22 mouse cellular contexts compared by ENCODE assay signal in the genomic region with DNA sequence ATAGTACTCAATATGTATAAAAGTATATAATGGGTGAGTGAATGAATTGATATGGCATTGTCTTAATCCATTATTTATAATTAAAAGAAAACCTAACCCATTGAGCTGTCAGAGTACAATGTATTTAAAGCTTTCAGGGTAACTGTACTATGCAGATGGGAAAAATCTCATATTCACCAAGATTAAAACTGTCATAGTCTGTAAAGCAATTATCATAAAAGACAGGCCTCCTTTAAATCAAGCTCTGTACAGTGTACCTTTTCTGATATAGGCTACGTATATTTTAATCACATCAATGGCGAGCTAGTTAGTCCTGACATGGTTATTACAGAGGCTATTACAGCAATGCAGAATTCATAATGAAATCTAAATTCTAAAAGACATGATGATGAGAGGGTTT.
A peak's percentile ranks its signal among the peaks of the same experiment; 100 is the strongest.
DNase-seq lines count a peak whose midpoint lies in the region; ATAC-seq lines count a peak whose summit lies in the region.
"Had no signal": no experiment of that assay in that cellular context is flagged by ENCODE, and none has a peak within 500 bp of the region (broad histone marks: within the 10 kb centered on the region; RNA-seq: fewer than 3 reads in every experiment).

No protein-coding gene starts in this region.

- WGBS in forebrain, embryonic 14.5 days = 78% methylated on average over 2 of the region's 2 CpGs
- WGBS in forebrain, embryonic 11.5 days = 91% methylated on average over 2 of the region's 2 CpGs
- WGBS in hindbrain, embryonic 14.5 days = 65% methylated on average over 2 of the region's 2 CpGs
- 91% methylated on average over 2 of the region's 2 CpGs for WGBS in hindbrain, embryonic 10.5 days

- ATAC-seq in forebrain, embryonic 14.5 days = peak; percentile 52; the same call in 1 of the 2 replicates
- ATAC-seq in forebrain, embryonic 11.5 days (replicated peaks; ENCODE audit: low FRiP score) = no peak
- ATAC-seq in hindbrain, embryonic 14.5 days (ENCODE audit: low FRiP score) = no peak
- ATAC-seq: activated CD4-positive, CD25-positive, alpha-beta regulatory T cell, adult 4 months; hindbrain, embryonic 16.5 days; inflammation-experienced regulatory T-cells, adult 6 months; Patski had no signal

- H3K27ac ChIP-seq in forebrain, embryonic 14.5 days (ENCODE audit: low read depth, low read length) = no peak overlapping the region
- H3K27ac ChIP-seq in forebrain, embryonic 11.5 days (ENCODE audit: low read depth, low read length) = no peak overlapping the region
- H3K27ac ChIP-seq in hindbrain, embryonic 14.5 days = no peak overlapping the region
- H3K27ac ChIP-seq in hindbrain, embryonic 10.5 days = no peak overlapping the region
- H3K27ac ChIP-seq: embryonic facial prominence, embryonic 13.5 days; heart, embryonic 10.5 days had no signal

- no peaks in the 10 kb centered on the region for H3K9me3 ChIP-seq in forebrain, embryonic 14.5 days (replicated peaks; ENCODE audit: control insufficient read depth, low read length)
- H3K9me3 ChIP-seq in forebrain, embryonic 11.5 days (ENCODE audit: control insufficient read depth, low read length) = no peaks in the 10 kb centered on the region
- H3K9me3 ChIP-seq in hindbrain, embryonic 14.5 days (ENCODE audit: control insufficient read depth, low read length) = no peaks in the 10 kb centered on the region
- no peaks in the 10 kb centered on the region for H3K9me3 ChIP-seq in hindbrain, embryonic 10.5 days
- H3K9me3 ChIP-seq: embryonic facial prominence, embryonic 13.5 days; heart, embryonic 10.5 days had no signal

- peak; percentile 13 for DNase-seq in forebrain, embryonic 14.5 days (ENCODE audit: low spot score)
- no peak for DNase-seq in forebrain, embryonic 11.5 days (ENCODE audit: low spot score)
- DNase-seq in hindbrain, embryonic 14.5 days (ENCODE audit: low spot score) = peak; percentile 38
- no peak for DNase-seq in hindbrain, embryonic 10.5 days (ENCODE audit: low spot score)
- peak; percentile 11 for DNase-seq in retina, postnatal 1 day
- no peak for DNase-seq in retina, embryonic 14.5 days (ENCODE audit: low spot score)
- DNase-seq in right cerebral cortex, postnatal 25 days = no peak
- DNase-seq: adrenal gland, postnatal 14 days; cerebellum, adult 18-20 months; cerebellum, adult 9-11 months; cerebellum, postnatal 36 days; gastrocnemius, postnatal 10 days; heart, adult 18-20 months; heart, postnatal 10 days; heart, postnatal 4 days had no signal

- H3K4me2 ChIP-seq in forebrain, embryonic 14.5 days (ENCODE audit: low read length) = no peak overlapping the region
- no peak overlapping the region for H3K4me2 ChIP-seq in forebrain, embryonic 11.5 days (ENCODE audit: low read depth, low read length, severe bottlenecking)
- no peak overlapping the region for H3K4me2 ChIP-seq in hindbrain, embryonic 14.5 days (replicated peaks)
- H3K4me2 ChIP-seq: embryonic facial prominence, embryonic 13.5 days had no signal

- no peaks in the 10 kb centered on the region for H3K27me3 ChIP-seq in forebrain, embryonic 14.5 days (replicated peaks; ENCODE audit: control insufficient read depth, insufficient read depth, low read length)
- no peaks in the 10 kb centered on the region for H3K27me3 ChIP-seq in forebrain, embryonic 11.5 days (ENCODE audit: control insufficient read depth, insufficient read depth, low read length)
- no peaks in the 10 kb centered on the region for H3K27me3 ChIP-seq in hindbrain, embryonic 14.5 days (ENCODE audit: control insufficient read depth, insufficient read depth, low read length)
- no peaks in the 10 kb centered on the region for H3K27me3 ChIP-seq in hindbrain, embryonic 10.5 days (ENCODE audit: insufficient read depth, poor library complexity, severe bottlenecking)
- H3K27me3 ChIP-seq: CH12.LX; embryonic facial prominence, embryonic 13.5 days; Patski had no signal

- no peak overlapping the region for H3K4me3 ChIP-seq in forebrain, embryonic 14.5 days (ENCODE audit: low read depth, low read length)
- H3K4me3 ChIP-seq in forebrain, embryonic 11.5 days (ENCODE audit: low read depth, low read length) = no peak overlapping the region
- H3K4me3 ChIP-seq in hindbrain, embryonic 14.5 days (replicated peaks; ENCODE audit: low read length) = no peak overlapping the region
- H3K4me3 ChIP-seq in hindbrain, embryonic 10.5 days = no peak overlapping the region
- H3K4me3 ChIP-seq: embryonic facial prominence, embryonic 13.5 days; heart, embryonic 10.5 days had no signal

- no peaks in the 10 kb centered on the region for H3K4me1 ChIP-seq in forebrain, embryonic 14.5 days (ENCODE audit: control insufficient read depth, insufficient read depth, low read length)
- H3K4me1 ChIP-seq in forebrain, embryonic 11.5 days (replicated peaks; ENCODE audit: control insufficient read depth, insufficient read depth, low read length) = no peaks in the 10 kb centered on the region
- no peaks in the 10 kb centered on the region for H3K4me1 ChIP-seq in hindbrain, embryonic 14.5 days (replicated peaks; ENCODE audit: control insufficient read depth, insufficient read depth, low read length)
- H3K4me1 ChIP-seq in hindbrain, embryonic 10.5 days (replicated peaks) = no peaks in the 10 kb centered on the region
- H3K4me1 ChIP-seq: embryonic facial prominence, embryonic 13.5 days; heart, embryonic 10.5 days had no signal

- no peak overlapping the region for H3K9ac ChIP-seq in forebrain, embryonic 14.5 days (ENCODE audit: low read length)
- no peak overlapping the region for H3K9ac ChIP-seq in forebrain, embryonic 11.5 days (ENCODE audit: low read length)
- H3K9ac ChIP-seq in hindbrain, embryonic 14.5 days = no peak overlapping the region
- H3K9ac ChIP-seq: embryonic facial prominence, embryonic 13.5 days had no signal

- no peaks in the 10 kb centered on the region for H3K36me3 ChIP-seq in forebrain, embryonic 14.5 days (ENCODE audit: control insufficient read depth, insufficient read depth, low read length)
- no peaks in the 10 kb centered on the region for H3K36me3 ChIP-seq in forebrain, embryonic 11.5 days (ENCODE audit: control insufficient read depth, insufficient read depth, low read length)
- no peaks in the 10 kb centered on the region for H3K36me3 ChIP-seq in hindbrain, embryonic 14.5 days (replicated peaks; ENCODE audit: control insufficient read depth, insufficient read depth)
- H3K36me3 ChIP-seq in hindbrain, embryonic 10.5 days = no peaks in the 10 kb centered on the region
- H3K36me3 ChIP-seq: embryonic facial prominence, embryonic 13.5 days; heart, embryonic 10.5 days had no signal

Comparison
In these comparisons a context has a peak if more than half of its experiments do, and no peak if none do; other contexts are left out.
1. DNase-seq: peak in forebrain, embryonic 14.5 days (single experiment), hindbrain, embryonic 14.5 days (single experiment) and retina, postnatal 1 day (single experiment); none in forebrain, embryonic 11.5 days (single experiment), hindbrain, embryonic 10.5 days (single experiment), retina, embryonic 14.5 days (single experiment) and right cerebral cortex, postnatal 25 days (single experiment).